Mouse (Mus musculus): ENCODE results near the gene Eif2b3.

DNA sequence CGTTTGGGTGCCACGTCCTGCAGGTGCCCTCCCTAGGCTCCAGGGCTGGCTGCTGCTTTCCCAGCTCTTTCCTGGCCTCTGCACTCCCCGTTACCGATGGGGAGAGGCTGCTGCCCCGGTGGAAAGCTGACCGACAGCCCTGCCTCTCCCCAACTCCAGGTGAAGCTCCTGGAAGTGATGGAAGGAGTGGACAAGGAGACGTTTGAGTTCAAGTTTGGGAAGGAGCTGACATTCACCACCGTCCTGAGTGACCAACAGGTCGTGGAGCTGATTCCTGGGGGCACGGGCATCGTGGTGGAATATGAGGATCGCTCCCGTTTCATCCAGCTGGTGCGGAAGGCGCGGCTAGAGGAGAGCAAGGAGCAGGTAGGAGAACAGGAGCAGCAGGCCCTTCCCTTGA is 17.2 kb upstream of the Eif2b3 start:
- TF ChIP-seq CTCF (IDR thresholded peaks at IDR 0.05; ENCODE audit: borderline replicate concordance, insufficient read depth, low read depth, low read length) (no peak), POLR2A (IDR thresholded peaks at IDR 0.05; ENCODE audit: borderline replicate concordance, insufficient read depth, low read length) (no peak)

Measured in cerebellum, adult 2 months (tissue).